Mouse (Mus musculus) bone marrow macrophage, adult 2 months (primary cell): ENCODE measurements around the gene Nr1i2.

ENCODE experiments used
- CTCF ChIP-seq: IDR thresholded peaks from 2 replicates; pipeline ENCODE4 v1.5.1; 2012; ENCODE audit warnings: low read depth, mild to moderate bottlenecking, low read length, moderate library complexity
- POLR2A ChIP-seq: IDR thresholded peaks from 2 replicates; pipeline ENCODE4 v1.6.1; 2012; ENCODE audit warnings: mild to moderate bottlenecking, low read depth, low read length, borderline replicate concordance

DNA sequence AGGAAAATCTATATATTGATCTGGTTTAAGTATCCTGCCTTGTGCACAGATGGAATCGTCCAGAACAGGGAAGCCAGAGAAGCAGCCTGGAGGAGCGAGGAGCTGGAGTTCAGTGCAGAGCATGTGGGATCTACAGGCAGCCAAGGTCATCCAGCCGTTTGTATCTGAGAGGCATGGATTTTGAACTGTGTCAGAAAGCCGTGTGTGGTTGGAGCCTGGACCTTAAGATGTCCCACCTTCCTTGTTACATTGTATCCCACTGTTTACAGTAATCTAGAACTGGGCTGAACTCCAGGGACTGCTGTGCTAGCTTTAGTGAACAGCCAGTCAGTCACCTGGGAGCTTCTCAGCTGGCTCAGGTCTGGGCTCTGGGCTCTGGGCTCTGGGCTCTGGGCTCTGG, 8.1 kb downstream of the Nr1i2 start:
- TF ChIP-seq CTCF, result no peak
- no peak for TF ChIP-seq POLR2A
